Mouse (Mus musculus): ENCODE results near the gene Ak9. TPM values are rescaled to one million over a fixed set of nuclear protein-coding genes. Genes with fewer than 3 reads are reported as not detected.

Gene Ak9
- 0.15 and 0.21 TPM in 2 replicates for polyA plus RNA-seq (2015; fragmentation: Nextera tagmentation; extraction: Ambion mirVana)

GRCm38 (mm10) chr10:41303639-41304444, at the start of gene Ak9:
TSS of gene Ak9 (plus strand) at chr10:41303980.
- H3K4me1 ChIP-seq: peaks cover 11% of the 10 kb centered on the region
- peak within 1 kb of the TSS; percentile 82 for H3K4me2 ChIP-seq
- no peaks in the 10 kb centered on the region for H3K9me3 ChIP-seq (replicated peaks)
- WGBS: under 1% methylated on average over 25 of the region's 25 CpGs
- peak; percentile 86 for ATAC-seq
- peak within 1 kb of the TSS; percentile 76 for H3K27ac ChIP-seq
- no peaks in the 10 kb centered on the region for H3K27me3 ChIP-seq
- peak within 1 kb of the TSS; percentile 91 for H3K9ac ChIP-seq
- peak within 1 kb of the TSS; percentile 88 for H3K4me3 ChIP-seq
- no peaks in the 10 kb centered on the region for H3K36me3 ChIP-seq (ENCODE audit: poor library complexity, severe bottlenecking)

- no peak overlapping the region for H3K4me2 ChIP-seq
- H3K4me1 ChIP-seq: no peaks in the 10 kb centered on the region
- no peak overlapping the region for H3K27ac ChIP-seq
- no peak for ATAC-seq
- peaks cover 20% of the 10 kb centered on the region for H3K36me3 ChIP-seq (ENCODE audit: poor library complexity, severe bottlenecking)
- H3K4me3 ChIP-seq: no peak overlapping the region
- no peaks in the 10 kb centered on the region for H3K27me3 ChIP-seq
- H3K9ac ChIP-seq: no peak overlapping the region
- no peaks in the 10 kb centered on the region for H3K9me3 ChIP-seq (replicated peaks)
- WGBS: 46% methylated on average over 8 of the region's 8 CpGs
Measured at GRCm38 (mm10) chr10:41260243-41261006, 43.4 kb upstream of the Ak9 start.

- Histone ChIP-seq H3K36me3 (ENCODE audit: poor library complexity, severe bottlenecking) (peaks cover 13% of the 10 kb centered on the region), H3K27me3 (no peaks in the 10 kb centered on the region), H3K27ac (no peak overlapping the region), H3K4me2 (no peak overlapping the region), H3K9ac (no peak overlapping the region), H3K4me1 (no peaks in the 10 kb centered on the region), H3K9me3 (replicated peaks) (no peaks in the 10 kb centered on the region), H3K4me3 (no peak overlapping the region)
- no peak for ATAC-seq
- WGBS: 51% methylated on average over 1 of the region's 1 CpGs
Measured at GRCm38 (mm10) chr10:41261218-41261617, 42.6 kb upstream of the Ak9 start.

- Histone ChIP-seq H3K4me3 (no peak overlapping the region), H3K4me2 (no peak overlapping the region), H3K36me3 (ENCODE audit: poor library complexity, severe bottlenecking) (peaks cover 13% of the 10 kb centered on the region), H3K4me1 (no peaks in the 10 kb centered on the region), H3K27me3 (no peaks in the 10 kb centered on the region), H3K9me3 (replicated peaks) (no peaks in the 10 kb centered on the region), H3K9ac (no peak overlapping the region), H3K27ac (no peak overlapping the region)
- ATAC-seq: no peak
Measured at GRCm38 (mm10) chr10:41261889-41262288, 41.9 kb upstream of the Ak9 start.

GRCm38 (mm10) chr10:41271860-41272259, 31.9 kb upstream of the Ak9 start:
- 41% methylated on average over 7 of the region's 7 CpGs for WGBS
- no peak overlapping the region for H3K4me2 ChIP-seq
- ATAC-seq: no peak
- H3K4me1 ChIP-seq: no peaks in the 10 kb centered on the region
- H3K9me3 ChIP-seq (replicated peaks): no peaks in the 10 kb centered on the region
- no peak overlapping the region for H3K9ac ChIP-seq
- no peak overlapping the region for H3K27ac ChIP-seq
- H3K4me3 ChIP-seq: no peak overlapping the region
- no peaks in the 10 kb centered on the region for H3K27me3 ChIP-seq
- H3K36me3 ChIP-seq (ENCODE audit: poor library complexity, severe bottlenecking): peaks cover 16% of the 10 kb centered on the region

- WGBS: 87% methylated on average over 1 of the region's 1 CpGs
- no peak for ATAC-seq
Measured at GRCm38 (mm10) chr10:41274871-41275270, 28.9 kb upstream of the Ak9 start.

GRCm38 (mm10) chr10:41278808-41279207, 25.0 kb upstream of the Ak9 start:
- H3K4me3 ChIP-seq: no peak overlapping the region
- no peak overlapping the region for H3K9ac ChIP-seq
- H3K4me1 ChIP-seq: no peaks in the 10 kb centered on the region
- H3K27me3 ChIP-seq: no peaks in the 10 kb centered on the region
- H3K27ac ChIP-seq: no peak overlapping the region
- WGBS: 96% methylated on average over 1 of the region's 1 CpGs
- no peak overlapping the region for H3K4me2 ChIP-seq
- ATAC-seq: no peak
- no peaks in the 10 kb centered on the region for H3K9me3 ChIP-seq (replicated peaks)
- H3K36me3 ChIP-seq (ENCODE audit: poor library complexity, severe bottlenecking): peaks cover under 1% of the 10 kb centered on the region; the same call in 1 of the 2 replicates

More at GRCm38 (mm10) chr10:41274871-41275270, 28.9 kb upstream of the Ak9 start:
- no peaks in the 10 kb centered on the region for H3K9me3 ChIP-seq (replicated peaks)
- H3K27ac ChIP-seq: no peak overlapping the region
- H3K36me3 ChIP-seq (ENCODE audit: poor library complexity, severe bottlenecking): no peaks in the 10 kb centered on the region
- H3K27me3 ChIP-seq: no peaks in the 10 kb centered on the region
- H3K4me2 ChIP-seq: no peak overlapping the region
- H3K4me3 ChIP-seq: no peak overlapping the region
- H3K4me1 ChIP-seq: no peaks in the 10 kb centered on the region
- no peak overlapping the region for H3K9ac ChIP-seq

- H3K27me3 ChIP-seq: no peaks in the 10 kb centered on the region
- ATAC-seq: no peak
- H3K27ac ChIP-seq: no peak overlapping the region
- WGBS: 53% methylated on average over 6 of the region's 6 CpGs
- no peaks in the 10 kb centered on the region for H3K4me1 ChIP-seq
- H3K9ac ChIP-seq: no peak overlapping the region
- peaks cover 6% of the 10 kb centered on the region for H3K36me3 ChIP-seq (ENCODE audit: poor library complexity, severe bottlenecking)
- no peak overlapping the region for H3K4me2 ChIP-seq
- H3K4me3 ChIP-seq: no peak overlapping the region
- H3K9me3 ChIP-seq (replicated peaks): no peaks in the 10 kb centered on the region
Measured at GRCm38 (mm10) chr10:41280177-41280576, 23.6 kb upstream of the Ak9 start.

- Histone ChIP-seq H3K27me3 (no peaks in the 10 kb centered on the region), H3K27ac (no peak overlapping the region), H3K4me2 (no peak overlapping the region), H3K4me3 (no peak overlapping the region), H3K9ac (no peak overlapping the region), H3K36me3 (ENCODE audit: poor library complexity, severe bottlenecking) (peaks cover 6% of the 10 kb centered on the region), H3K9me3 (replicated peaks) (no peaks in the 10 kb centered on the region), H3K4me1 (no peaks in the 10 kb centered on the region)
- ATAC-seq: no peak
- WGBS: 91% methylated on average over 2 of the region's 2 CpGs
Measured at GRCm38 (mm10) chr10:41280796-41281195, 23.0 kb upstream of the Ak9 start.

- H3K4me3 ChIP-seq: no peak overlapping the region
- no peaks in the 10 kb centered on the region for H3K27me3 ChIP-seq
- H3K4me2 ChIP-seq: no peak overlapping the region
- peaks cover 6% of the 10 kb centered on the region for H3K36me3 ChIP-seq (ENCODE audit: poor library complexity, severe bottlenecking)
- no peak overlapping the region for H3K9ac ChIP-seq
- no peaks in the 10 kb centered on the region for H3K9me3 ChIP-seq (replicated peaks)
- H3K4me1 ChIP-seq: no peaks in the 10 kb centered on the region
- no peak overlapping the region for H3K27ac ChIP-seq
- ATAC-seq: no peak
- WGBS: 88% methylated on average over 2 of the region's 2 CpGs
Measured at GRCm38 (mm10) chr10:41282086-41282485, 21.7 kb upstream of the Ak9 start.

- WGBS: 91% methylated on average over 3 of the region's 3 CpGs
- Histone ChIP-seq H3K9ac (no peak overlapping the region), H3K36me3 (ENCODE audit: poor library complexity, severe bottlenecking) (peaks cover 6% of the 10 kb centered on the region), H3K27me3 (no peaks in the 10 kb centered on the region), H3K9me3 (replicated peaks) (no peaks in the 10 kb centered on the region), H3K4me1 (peaks cover 8% of the 10 kb centered on the region), H3K27ac (no peak overlapping the region), H3K4me3 (no peak overlapping the region), H3K4me2 (no peak overlapping the region)
- no peak for ATAC-seq
Measured at GRCm38 (mm10) chr10:41287618-41288017, 16.2 kb upstream of the Ak9 start.

GRCm38 (mm10) chr10:41288074-41288473, 15.7 kb upstream of the Ak9 start:
- no peak for ATAC-seq
- H3K4me2 ChIP-seq: no peak overlapping the region
- H3K27me3 ChIP-seq: no peaks in the 10 kb centered on the region
- 74% methylated on average over 1 of the region's 1 CpGs for WGBS
- no peak overlapping the region for H3K4me3 ChIP-seq
- no peak overlapping the region for H3K27ac ChIP-seq
- peaks cover 11% of the 10 kb centered on the region for H3K4me1 ChIP-seq
- peaks cover 6% of the 10 kb centered on the region for H3K36me3 ChIP-seq (ENCODE audit: poor library complexity, severe bottlenecking)
- H3K9me3 ChIP-seq (replicated peaks): no peaks in the 10 kb centered on the region
- no peak overlapping the region for H3K9ac ChIP-seq

All from forebrain, embryonic 13.5 days (tissue).